8 mouse cellular contexts compared by ENCODE assay signal in the genomic region with DNA sequence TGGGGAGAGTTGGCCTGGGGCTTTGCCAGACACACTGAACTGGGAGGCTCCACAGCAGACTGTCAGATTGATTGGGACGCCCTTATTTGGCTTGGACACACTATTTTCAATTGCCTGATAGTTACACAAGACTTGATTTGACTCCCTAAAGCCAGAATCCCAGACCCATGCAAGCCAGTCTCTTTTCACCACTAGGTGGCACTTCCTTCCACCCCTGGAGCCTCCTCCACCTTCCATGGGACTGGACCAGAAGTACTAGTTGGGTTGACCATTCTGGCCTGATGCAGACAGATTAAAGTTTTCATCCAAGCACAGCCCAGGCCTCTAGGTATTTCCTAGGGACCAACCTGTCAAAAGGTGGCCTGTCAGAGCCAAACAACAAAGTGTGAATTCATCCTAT. TPM values are rescaled to one million over a fixed set of nuclear protein-coding genes. Genes with fewer than 3 reads are reported as not detected.
DNase-seq lines count a peak whose midpoint lies in the region; ATAC-seq and TF ChIP-seq lines count a peak whose summit lies in the region.
"Had no signal": no experiment of that assay in that cellular context is flagged by ENCODE, and none has a peak within 500 bp of the region (broad histone marks: within the 10 kb centered on the region; RNA-seq: fewer than 3 reads in every experiment).

No protein-coding gene starts in this region.

- no peaks in the 10 kb centered on the region for H3K27me3 ChIP-seq in ES-Bruce4 (ENCODE audit: control insufficient read depth, insufficient read depth, low read length, poor library complexity, severe bottlenecking)
- H3K27me3 ChIP-seq: lung, embryonic 15.5 days had no signal

- H3K27ac ChIP-seq in ES-Bruce4 (ENCODE audit: insufficient read depth, low read length) = no peak overlapping the region
- H3K27ac ChIP-seq: lung, embryonic 15.5 days had no signal

- no peak overlapping the region for H3K4me3 ChIP-seq in ES-Bruce4 (ENCODE audit: low read depth, low read length)
- H3K4me3 ChIP-seq: lung, embryonic 15.5 days had no signal

- 0 out of 2 replicates have a peak, but pooled peaks have one; percentile 27 for ATAC-seq in granulocyte monocyte progenitor cell, adult 5-6 weeks (replicated peaks; ENCODE audit: poor library complexity, severe bottlenecking)

- no peak overlapping the region for H3K9ac ChIP-seq in ES-Bruce4 (ENCODE audit: low read depth, poor library complexity, severe bottlenecking)
- H3K9ac ChIP-seq: lung, embryonic 15.5 days had no signal

- no peak for TF ChIP-seq POLR2A in ES-Bruce4 (IDR thresholded peaks at IDR 0.05; ENCODE audit: insufficient read depth, low read length)

- no peaks in the 10 kb centered on the region for H3K4me1 ChIP-seq in ES-Bruce4 (ENCODE audit: control insufficient read depth, insufficient read depth, low read length)
- H3K4me1 ChIP-seq: lung, embryonic 15.5 days had no signal

- no peaks in the 10 kb centered on the region for H3K9me3 ChIP-seq in ES-Bruce4 (replicated peaks; ENCODE audit: control insufficient read depth, insufficient read depth, low read length, poor library complexity, severe bottlenecking)
- H3K9me3 ChIP-seq: lung, embryonic 15.5 days had no signal

- no peaks in the 10 kb centered on the region for H3K36me3 ChIP-seq in ES-Bruce4 (ENCODE audit: control insufficient read depth, insufficient read depth, low read length, poor library complexity, severe bottlenecking)
- H3K36me3 ChIP-seq: lung, embryonic 15.5 days had no signal

- TF ChIP-seq CTCF in ES-Bruce4 (IDR thresholded peaks at IDR 0.05; ENCODE audit: low read depth, low read length) = peak; percentile 65

- TF ChIP-seq EP300 in ES-Bruce4 (IDR thresholded peaks at IDR 0.05; ENCODE audit: insufficient read depth, low read depth, low read length) = no peak

- peak; percentile 44 for DNase-seq in kidney, postnatal 10 days
- no peak for DNase-seq in kidney, adult 11 months
- peak; percentile 39 for DNase-seq in R1 (ENCODE audit: low read depth, low spot score)
- DNase-seq in ovary, postnatal 14 days (ENCODE audit: low spot score) = peak; percentile 35
- no peak for DNase-seq in spleen, postnatal 14 days (ENCODE audit: low spot score in 2 of 2)

RNA-seq across cellular contexts. Expression of a gene that starts 58.7 kb away (rescaled TPM):
- polyA plus RNA-seq in ES-Bruce4 (2011; ENCODE audit: insufficient read depth, insufficient read length, low read depth, missing spikeins) = 5.5 and 6.8 TPM in 2 replicates
- not detected in 2 replicates for total RNA-seq in granulocyte monocyte progenitor cell, adult 5-6 weeks (2014; fragmentation: Nextera tagmentation)
- total RNA-seq in granulocyte monocyte progenitor cell, adult 5-6 weeks (2017) = not detected in 2 replicates

Comparison
In these comparisons a context has a peak if more than half of its experiments do, and no peak if none do; other contexts are left out.
1. DNase-seq: peak in kidney, postnatal 10 days (single experiment), R1 (single experiment) and ovary, postnatal 14 days (single experiment); none in kidney, adult 11 months (single experiment) and spleen, postnatal 14 days (0 of 2).